Mouse (Mus musculus): ENCODE results near the gene Bhmt. TPM values are rescaled to one million over a fixed set of nuclear protein-coding genes. Genes with fewer than 3 reads are reported as not detected.
A peak's percentile ranks its signal among the peaks of the same experiment; 100 is the strongest.

Bhmt gene
- under 1 TPM in 2 of 3 experiments, not detected in 1; 0.13 to 0.28 TPM for polyA plus RNA-seq (2017; shearing (Covaris generic))

- ATAC-seq: no peak
Observed at GRCm38 (mm10) chr13:93637282-93638245, at the start of gene Bhmt. TSS of gene Bhmt (minus strand) at chr13:93637961.

GRCm38 (mm10) chr13:93687321-93687720, 49.6 kb upstream of the Bhmt start:
- no peak for ATAC-seq

- ATAC-seq: no peak
Observed at GRCm38 (mm10) chr13:93685226-93685625, 47.5 kb upstream of the Bhmt start.

GRCm38 (mm10) chr13:93683336-93683735, 45.6 kb upstream of the Bhmt start:
- ATAC-seq: no peak

- no peak for ATAC-seq
Observed at GRCm38 (mm10) chr13:93676864-93677263, 39.1 kb upstream of the Bhmt start.

- no peak for ATAC-seq
Observed at GRCm38 (mm10) chr13:93674131-93674561, 36.4 kb upstream of the Bhmt start, which contains the start of the genes Bhmt2 and Dmgdh. TSS of gene Bhmt2 (minus strand) at chr13:93674302. TSS of gene Dmgdh (plus strand) at chr13:93674433.

GRCm38 (mm10) chr13:93673296-93673695, 35.5 kb upstream of the Bhmt start:
- ATAC-seq: no peak

GRCm38 (mm10) chr13:93672371-93672770, 34.6 kb upstream of the Bhmt start:
- no peak for ATAC-seq

GRCm38 (mm10) chr13:93667586-93667985, 29.8 kb upstream of the Bhmt start:
- ATAC-seq: no peak

- ATAC-seq: no peak
Observed at GRCm38 (mm10) chr13:93657941-93658340, 20.2 kb upstream of the Bhmt start.

GRCm38 (mm10) chr13:93653382-93653781, 15.6 kb upstream of the Bhmt start:
- no peak for ATAC-seq

GRCm38 (mm10) chr13:93648387-93649130, 10.8 kb upstream of the Bhmt start:
- no peak for ATAC-seq

- no peak for ATAC-seq
Observed at GRCm38 (mm10) chr13:93639636-93640035, 1.9 kb upstream of the Bhmt start.

GRCm38 (mm10) chr13:93636561-93636960, 1.2 kb downstream of the Bhmt start:
- ATAC-seq: no peak

GRCm38 (mm10) chr13:93632927-93633326, 4.8 kb downstream of the Bhmt start:
- no peak for ATAC-seq

- no peak for ATAC-seq
Observed at GRCm38 (mm10) chr13:93630941-93631705, 6.6 kb downstream of the Bhmt start.

GRCm38 (mm10) chr13:93628861-93629260, 8.9 kb downstream of the Bhmt start:
- no peak for ATAC-seq

GRCm38 (mm10) chr13:93614361-93614948, 23.3 kb downstream of the Bhmt start:
- no peak for ATAC-seq

- no peak for ATAC-seq
Observed at GRCm38 (mm10) chr13:93613771-93614170, 24.0 kb downstream of the Bhmt start.

- peak; percentile 85 for ATAC-seq
Observed at GRCm38 (mm10) chr13:93612660-93613607, 24.8 kb downstream of the Bhmt start.

GRCm38 (mm10) chr13:93608476-93608875, 29.3 kb downstream of the Bhmt start:
- no peak for ATAC-seq

All from inflammation-experienced regulatory T-cells, adult 6 months (primary cell).